Mouse (Mus musculus) embryonic facial prominence, embryonic 10.5 days (tissue): ENCODE results near the gene Eif3i. TPM values are rescaled to one million over a fixed set of nuclear protein-coding genes. Genes with fewer than 3 reads are reported as not detected.

ENCODE experiments used
- microRNA-seq: library from miRNA; unstranded; fragments of <30 nt; microRNA quantifications from one replicate; pipeline ENCODE4, GENCODE M21; 2017
- polyA plus RNA-seq: library from polyadenylated mRNA; unstranded; fragments of >200 nt; fragmentation: Nextera tagmentation; extraction: Ambion mirVana; gene quantifications from 2 replicates; pipeline ENCODE4 v1.2.1, GENCODE M21; 2016

Eif3i gene
- polyA plus RNA-seq, 1 experiment from 2014 or later, result 290 TPM

Small RNA genes lying within 50 kb of the gene (microRNA-seq; reads per million reads assigned to microRNA genes)
- gene Mir8119, result not detected

Other genes starting within 250 kb of the Eif3i start
- 6.0 and 6.6 TPM in 2 replicates for gene Zbtb8a, start 222.5 kb downstream of the Eif3i start, polyA plus RNA-seq
- 2.0 and 2.4 TPM in 2 replicates for gene Zbtb8b, start 159.8 kb downstream of the Eif3i start, polyA plus RNA-seq
- gene Bsdc1, start 139.1 kb downstream of the Eif3i start, polyA plus RNA-seq, result 19.7 and 21.5 TPM in 2 replicates
- not detected in 2 replicates for gene Tssk3, start 109.6 kb downstream of the Eif3i start, polyA plus RNA-seq
- gene Fam229a, start 109.5 kb downstream of the Eif3i start, polyA plus RNA-seq, result not detected in 2 replicates
- 1,428 and 1,442 TPM in 2 replicates for gene Marcksl1, start 87.1 kb downstream of the Eif3i start, polyA plus RNA-seq
- gene Hdac1, start 57.9 kb downstream of the Eif3i start, polyA plus RNA-seq, result 302 and 304 TPM in 2 replicates
- 9.3 and 12.6 TPM in 2 replicates for gene Lck, start 27.0 kb downstream of the Eif3i start, polyA plus RNA-seq
- 1.9 and 2.0 TPM in 2 replicates for gene Fam167b, start 22.1 kb downstream of the Eif3i start, polyA plus RNA-seq
- 222 and 226 TPM in 2 replicates for gene Tmem234, start within 50 bp of the Eif3i start, polyA plus RNA-seq
- 1.0 and 1.4 TPM in 2 replicates for gene Dcdc2b, start 13.6 kb upstream of the Eif3i start, polyA plus RNA-seq
- gene Iqcc, start 18.5 kb upstream of the Eif3i start, polyA plus RNA-seq, result 27.7 and 28.5 TPM in 2 replicates
- gene Ccdc28b, start 23.3 kb upstream of the Eif3i start, polyA plus RNA-seq, result 38.6 and 44.1 TPM in 2 replicates
- 115 and 117 TPM in 2 replicates for gene Txlna, start 40.4 kb upstream of the Eif3i start, polyA plus RNA-seq
- gene Kpna6, start 72.1 kb upstream of the Eif3i start, polyA plus RNA-seq, result 14.0 and 15.1 TPM in 2 replicates
- 14.3 and 14.7 TPM in 2 replicates for gene Tmem39b, start 96.2 kb upstream of the Eif3i start, polyA plus RNA-seq
- gene Khdrbs1, start 141.7 kb upstream of the Eif3i start, polyA plus RNA-seq, result 156 and 166 TPM in 2 replicates
- 284 and 296 TPM in 2 replicates for gene Ptp4a2, start 210.6 kb upstream of the Eif3i start, polyA plus RNA-seq